Comparison of ENCODE assay signal across 9 mouse cellular contexts in genomic region chr5:150702714-150703113, GRCm38 (mm10). TPM values are rescaled to one million over a fixed set of nuclear protein-coding genes. Genes with fewer than 3 reads are reported as not detected.
DNase-seq lines count a peak whose midpoint lies in the region; ATAC-seq and TF ChIP-seq lines count a peak whose summit lies in the region.
"Had no signal": no experiment of that assay in that cellular context is flagged by ENCODE, and none has a peak within 500 bp of the region (broad histone marks: within the 10 kb centered on the region; RNA-seq: fewer than 3 reads in every experiment).

No protein-coding gene starts in this region.

- H3K27me3 ChIP-seq in hindbrain, embryonic 14.5 days (ENCODE audit: control insufficient read depth, insufficient read depth, low read length): no peaks in the 10 kb centered on the region
- H3K27me3 ChIP-seq in hindbrain, embryonic 10.5 days (ENCODE audit: insufficient read depth, poor library complexity, severe bottlenecking): no peaks in the 10 kb centered on the region
- H3K27me3 ChIP-seq in G1E (ENCODE audit: insufficient read depth, low read length): no peaks in the 10 kb centered on the region
- H3K27me3 ChIP-seq: limb, embryonic 13.5 days had no signal

- no peak overlapping the region for H3K27ac ChIP-seq in hindbrain, embryonic 14.5 days
- H3K27ac ChIP-seq in hindbrain, embryonic 10.5 days: no peak overlapping the region
- H3K27ac ChIP-seq in layer of hippocampus, adult 2 months: no peak overlapping the region
- H3K27ac ChIP-seq: limb, embryonic 13.5 days had no signal

- no peaks in the 10 kb centered on the region for H3K36me3 ChIP-seq in hindbrain, embryonic 14.5 days (replicated peaks; ENCODE audit: control insufficient read depth, insufficient read depth)
- H3K36me3 ChIP-seq in hindbrain, embryonic 10.5 days: peaks cover 26% of the 10 kb centered on the region
- H3K36me3 ChIP-seq in G1E (replicated peaks): peaks cover 7% of the 10 kb centered on the region

- TF ChIP-seq CTCF in G1E (IDR thresholded peaks at IDR 0.05; ENCODE audit: low read depth, low read length): peak; percentile 8; the same call in 1 of the 2 replicates
- TF ChIP-seq CTCF in layer of hippocampus, adult 2 months (conservative IDR thresholded peaks at IDR 0.05): peak; percentile 88

- DNase-seq in hindbrain, embryonic 14.5 days (ENCODE audit: low spot score): peak; percentile 50
- DNase-seq in hindbrain, embryonic 10.5 days (ENCODE audit: low spot score): no peak
- DNase-seq in 416B (ENCODE audit: low read depth): peak; percentile 63
- no peak for DNase-seq in G1E (ENCODE audit: low spot score)
- peak; percentile 56 to 59 for DNase-seq in cerebellum, postnatal 14 days
- peak; percentile 8 to 39 for DNase-seq in layer of hippocampus, adult 2 months (ENCODE audit: low spot score in 2 of 2)
- peak; percentile 57 for DNase-seq in retina, postnatal 1 day

- no peak overlapping the region for H3K9ac ChIP-seq in hindbrain, embryonic 14.5 days
- H3K9ac ChIP-seq: limb, embryonic 13.5 days had no signal

- no peak overlapping the region for H3K4me2 ChIP-seq in hindbrain, embryonic 14.5 days (replicated peaks)
- H3K4me2 ChIP-seq: limb, embryonic 13.5 days had no signal

- no peak for ATAC-seq in hindbrain, embryonic 14.5 days (ENCODE audit: low FRiP score)
- peak; percentile 54; the same call in 1 of the 2 replicates for ATAC-seq in G1E (ENCODE audit: extremely low read depth, insufficient number of reproducible peaks, low FRiP score, poor library complexity, severe bottlenecking)
- no peak for ATAC-seq in frontal cortex, adult (ENCODE audit: low TSS enrichment)

- H3K4me1 ChIP-seq in hindbrain, embryonic 14.5 days (replicated peaks; ENCODE audit: control insufficient read depth, insufficient read depth, low read length): no peaks in the 10 kb centered on the region
- H3K4me1 ChIP-seq in hindbrain, embryonic 10.5 days (replicated peaks): no peaks in the 10 kb centered on the region
- peaks cover 16% of the 10 kb centered on the region for H3K4me1 ChIP-seq in G1E (ENCODE audit: insufficient read depth, low read depth, low read length)

- H3K4me3 ChIP-seq in hindbrain, embryonic 14.5 days (replicated peaks; ENCODE audit: low read length): no peak overlapping the region
- H3K4me3 ChIP-seq in hindbrain, embryonic 10.5 days: no peak overlapping the region
- H3K4me3 ChIP-seq in G1E (ENCODE audit: low read depth, low read length): no peak overlapping the region
- H3K4me3 ChIP-seq in layer of hippocampus, adult 2 months: no peak overlapping the region
- H3K4me3 ChIP-seq: limb, embryonic 13.5 days had no signal

- H3K9me3 ChIP-seq in hindbrain, embryonic 14.5 days (ENCODE audit: control insufficient read depth, low read length): 0 out of 2 replicates have a peak, but pooled peaks cover 4% of the 10 kb centered on the region
- 0 out of 2 replicates have a peak, but pooled peaks cover 3% of the 10 kb centered on the region for H3K9me3 ChIP-seq in hindbrain, embryonic 10.5 days
- H3K9me3 ChIP-seq in G1E (replicated peaks): no peaks in the 10 kb centered on the region
- H3K9me3 ChIP-seq: limb, embryonic 13.5 days had no signal

- 56% methylated on average over 2 of the region's 2 CpGs for WGBS in hindbrain, embryonic 14.5 days
- WGBS in hindbrain, embryonic 10.5 days: 79% methylated on average over 2 of the region's 2 CpGs

RNA-seq across cellular contexts. Expression of gene Pds5b, which starts 29.2 kb away (rescaled TPM):
- polyA plus RNA-seq in hindbrain, embryonic 14.5 days (2014; fragmentation: Nextera tagmentation; extraction: Ambion mirVana): 45.8 and 49.4 TPM in 2 replicates
- polyA plus RNA-seq in hindbrain, embryonic 10.5 days (2016; fragmentation: Nextera tagmentation; extraction: Ambion mirVana): 30.3 and 38.4 TPM in 2 replicates
- total RNA-seq in G1E (2014; fragmentation: Nextera tagmentation) (87.9 and 88.5 TPM in 2 replicates), G1E (2017) (39.1 and 45.5 TPM in 2 replicates)
- polyA plus RNA-seq in G1E (2012): 2.9 and 3.2 TPM in 2 replicates
- 10 to 100 TPM; 77.4 to 89.3 TPM for total RNA-seq in layer of hippocampus, adult 2 months (2021)

RNA-seq across cellular contexts. Expression of gene N4bp2l2, which starts 36.7 kb away (rescaled TPM):
- polyA plus RNA-seq in hindbrain, embryonic 14.5 days (2014; fragmentation: Nextera tagmentation; extraction: Ambion mirVana): 29.8 and 32.3 TPM in 2 replicates
- 30.4 and 31.1 TPM in 2 replicates for polyA plus RNA-seq in hindbrain, embryonic 10.5 days (2016; fragmentation: Nextera tagmentation; extraction: Ambion mirVana)
- 90.9 and 98.3 TPM in 2 replicates for total RNA-seq in G1E (2014; fragmentation: Nextera tagmentation)
- total RNA-seq in G1E (2017): 96.0 and 159 TPM in 2 replicates
- polyA plus RNA-seq in G1E (2012): 36.4 and 38.3 TPM in 2 replicates
- total RNA-seq in layer of hippocampus, adult 2 months (2021): 10 to 100 TPM; 88.2 to 89.9 TPM

Comparison
In these comparisons a context has a peak if more than half of its experiments do, and no peak if none do; other contexts are left out.
1. DNase-seq: peak in hindbrain, embryonic 14.5 days (single experiment), 416B (single experiment), cerebellum, postnatal 14 days (2 of 2), layer of hippocampus, adult 2 months (2 of 2) and retina, postnatal 1 day (single experiment); none in hindbrain, embryonic 10.5 days (single experiment) and G1E (single experiment).